Mouse (Mus musculus): ENCODE measurements around the gene Tmem239.

DNA sequence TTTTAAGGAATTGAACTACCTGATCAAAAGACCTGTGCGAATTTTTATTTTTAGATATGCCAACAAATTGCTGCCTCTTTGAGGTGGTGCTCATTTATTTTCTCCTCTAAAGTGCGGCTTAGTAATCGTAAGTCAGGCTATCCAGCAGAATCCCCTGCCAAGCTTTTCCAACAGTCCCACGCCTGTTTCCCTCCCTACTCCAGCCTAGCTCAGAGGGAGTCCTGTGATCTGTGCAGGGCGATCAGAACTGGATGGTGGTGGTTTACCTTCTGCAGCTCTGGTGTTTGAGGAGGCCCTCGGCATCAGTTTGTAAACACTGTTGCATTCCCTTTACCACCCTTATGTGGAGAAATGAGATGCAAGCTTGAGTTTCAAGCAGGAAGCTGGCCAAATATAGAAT lies 47.1 kb downstream of the Tmem239 start:
- TF ChIP-seq CTCF (IDR thresholded peaks at IDR 0.05; ENCODE audit: low read depth) (no peak), EP300 (IDR thresholded peaks at IDR 0.05; ENCODE audit: low read depth) (no peak)

Data from liver, postnatal 0 days (tissue).